Mouse (Mus musculus) embryonic facial prominence, embryonic 14.5 days (tissue): ENCODE results near the gene Mta1. TPM values are rescaled to one million over a fixed set of nuclear protein-coding genes. Genes with fewer than 3 reads are reported as not detected.

Experiments
- ATAC-seq: fragments of 200-750 bp; cut with Nextera tagmentation; 2 replicates; pipeline ENCODE4 v1.8.0; 2017; ENCODE audit warnings: low read depth, moderate number of reproducible peaks, moderate TSS enrichment
- DNase-seq: peaks from one replicate; pipeline ENCODE4 v3.0.0-alpha.2; 2015; ENCODE audit warnings: low spot score
- H3K27ac ChIP-seq: fragments of 300-500 bp; sonication (generic); replicated peaks from 2 replicates; pipeline ENCODE4 v1.5.1; 2014; ENCODE audit warnings: low read depth, mild to moderate bottlenecking, low read length, moderate library complexity
- H3K27me3 ChIP-seq: fragments of 300-500 bp; sonication (generic); replicated peaks from 2 replicates; pipeline ENCODE4 v1.6.1; 2014; ENCODE audit warnings: low read length; ENCODE audit not compliant: control insufficient read depth, insufficient read depth
- H3K36me3 ChIP-seq: fragments of 300-500 bp; sonication (generic); 2 replicates; pipeline ENCODE4 v1.6.1; 2014; ENCODE audit warnings: low read length, mixed read lengths; ENCODE audit not compliant: control insufficient read depth, insufficient read depth
- H3K4me1 ChIP-seq: fragments of 300-500 bp; sonication (generic); 2 replicates; pipeline ENCODE4 v1.6.1; 2014; ENCODE audit warnings: antibody characterized with exemption, low read length; ENCODE audit not compliant: control insufficient read depth, insufficient read depth
- H3K4me2 ChIP-seq: fragments of 300-500 bp; sonication (generic); 2 replicates; pipeline ENCODE4 v1.6.1; 2014; ENCODE audit warnings: low read depth, mild to moderate bottlenecking, low read length, moderate library complexity, mixed read lengths
- H3K4me3 ChIP-seq: fragments of 300-500 bp; sonication (generic); 2 replicates; pipeline ENCODE4 v1.5.1; 2014; ENCODE audit warnings: low read depth, mild to moderate bottlenecking, low read length
- H3K9ac ChIP-seq: fragments of 300-500 bp; sonication (generic); 2 replicates; pipeline ENCODE4 v1.6.1; 2014; ENCODE audit warnings: low read depth, mild to moderate bottlenecking, low read length, moderate library complexity, mixed read lengths
- H3K9me3 ChIP-seq: fragments of 300-500 bp; sonication (generic); 2 replicates; pipeline ENCODE4 v1.6.1; 2016; ENCODE audit warnings: low read length; ENCODE audit not compliant: control insufficient read depth
- WGBS: fragments of 180-500 bp; shearing (Covaris S2); extraction: QIAGEN DNeasy Blood & Tissue Kit; methylation state at CpG from one replicate; pipeline ENCODE4 v1.1.7; 2014; 5-methylcytosine and 5-hydroxymethylcytosine counted together
- polyA plus RNA-seq: library from polyadenylated mRNA; unstranded; fragments of >200 nt; fragmentation: Nextera tagmentation; extraction: Ambion mirVana; gene quantifications from 2 replicates; pipeline ENCODE4 v1.2.1, GENCODE M21; 2014

Gene Mta1
- 19.8 and 21.3 TPM in 2 replicates for polyA plus RNA-seq

DNA sequence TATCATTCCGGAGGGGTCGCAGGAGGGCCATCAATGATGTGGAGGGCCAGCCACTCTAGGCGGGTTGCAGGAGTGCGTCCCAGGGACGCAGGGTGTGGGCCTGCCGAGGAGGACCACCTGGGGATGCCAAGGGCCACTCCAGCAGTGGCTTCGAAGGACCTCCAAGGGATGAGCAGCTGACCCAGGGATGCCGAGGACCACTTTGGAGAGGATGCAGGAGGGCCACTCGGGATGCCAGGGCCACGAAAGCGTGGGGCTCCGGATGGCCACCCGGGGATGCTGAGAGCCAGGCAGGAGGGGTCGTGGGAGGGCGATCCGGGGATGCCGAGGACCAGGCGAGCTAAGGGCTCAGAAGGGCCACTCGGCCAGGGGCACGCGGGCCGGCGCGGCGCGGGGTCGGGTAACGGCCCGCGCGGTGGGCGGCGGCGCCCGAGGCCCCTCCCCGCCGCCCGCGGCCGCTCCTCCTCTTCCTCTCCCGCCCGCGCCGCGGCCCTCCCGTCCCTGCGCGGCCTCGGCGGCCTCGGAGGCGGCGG lies at the start of gene Mta1:
Mta1 (plus strand) TSS at position 530 of the 533 bp plus-strand sequence.
- ATAC-seq (peak; percentile 68), DNase-seq (peak; percentile 81)
- H3K4me1 ChIP-seq, result peaks cover 12% of the 10 kb centered on the region
- WGBS, result 3% methylated on average over 14 of the region's 53 CpGs
- peaks cover under 1% of the 10 kb centered on the region; the same call in 1 of the 2 replicates for H3K36me3 ChIP-seq
- peak within 1 kb of the TSS; percentile 98 for H3K9ac ChIP-seq
- peak within 1 kb of the TSS; percentile 90 for H3K4me3 ChIP-seq
- H3K9me3 ChIP-seq, result no peaks in the 10 kb centered on the region
- H3K4me2 ChIP-seq, result peak within 1 kb of the TSS; percentile 84
- no peaks in the 10 kb centered on the region for H3K27me3 ChIP-seq
- H3K27ac ChIP-seq, result peak within 1 kb of the TSS; percentile 88

DNA sequence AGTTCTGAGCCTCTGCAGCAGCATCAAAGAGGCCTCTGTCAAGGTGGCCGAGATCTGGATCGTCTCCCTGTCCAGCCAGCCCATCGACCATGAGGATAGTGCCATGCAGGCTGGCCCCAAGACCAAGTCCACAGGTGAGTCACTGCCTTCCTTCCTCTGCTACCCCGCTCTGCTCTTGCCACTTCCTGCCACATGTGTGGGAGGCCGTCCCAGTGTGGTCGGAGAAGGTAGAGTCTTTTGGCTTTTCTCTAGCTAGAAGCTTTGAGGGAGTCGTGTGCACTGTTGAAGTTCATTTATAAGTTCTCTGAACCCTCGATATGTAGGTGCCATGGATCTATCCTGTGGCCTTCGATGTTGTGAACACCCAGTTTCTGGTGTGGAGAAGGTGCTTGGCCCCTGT lies 48.2 kb upstream of the Mta1 start:
- Histone ChIP-seq H3K9ac (no peak overlapping the region), H3K9me3 (no peaks in the 10 kb centered on the region), H3K4me3 (no peak overlapping the region), H3K27me3 (no peaks in the 10 kb centered on the region), H3K27ac (no peak overlapping the region), H3K36me3 (peaks cover 70% of the 10 kb centered on the region), H3K4me1 (peaks cover 10% of the 10 kb centered on the region; the same call in 1 of the 2 replicates), H3K4me2 (no peak overlapping the region)
- DNase-seq (no peak), ATAC-seq (no peak)
- WGBS, result 98% methylated on average over 9 of the region's 9 CpGs

DNA sequence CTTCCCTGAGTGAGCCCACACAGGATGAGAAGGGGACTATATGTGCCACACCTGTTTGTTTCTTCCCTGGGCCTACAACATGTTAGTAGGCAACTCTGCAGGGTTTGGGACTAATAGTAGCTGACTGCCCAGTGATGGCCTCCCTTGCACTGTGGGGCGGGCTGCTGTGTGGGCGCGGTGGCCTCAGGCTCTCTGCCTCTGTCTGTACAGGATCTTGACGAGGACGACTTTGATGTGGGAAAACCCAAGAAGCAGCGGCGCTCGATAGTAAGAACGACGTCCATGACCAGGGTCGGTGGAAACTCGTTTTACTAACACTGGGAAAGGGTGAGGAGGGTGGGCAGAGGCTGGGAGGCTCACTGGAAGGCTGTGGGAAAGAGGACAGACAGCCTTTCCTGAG lies 47.4 kb upstream of the Mta1 start:
- DNase-seq, result no peak
- 76% methylated on average over 12 of the region's 12 CpGs for WGBS
- ATAC-seq, result no peak

DNA sequence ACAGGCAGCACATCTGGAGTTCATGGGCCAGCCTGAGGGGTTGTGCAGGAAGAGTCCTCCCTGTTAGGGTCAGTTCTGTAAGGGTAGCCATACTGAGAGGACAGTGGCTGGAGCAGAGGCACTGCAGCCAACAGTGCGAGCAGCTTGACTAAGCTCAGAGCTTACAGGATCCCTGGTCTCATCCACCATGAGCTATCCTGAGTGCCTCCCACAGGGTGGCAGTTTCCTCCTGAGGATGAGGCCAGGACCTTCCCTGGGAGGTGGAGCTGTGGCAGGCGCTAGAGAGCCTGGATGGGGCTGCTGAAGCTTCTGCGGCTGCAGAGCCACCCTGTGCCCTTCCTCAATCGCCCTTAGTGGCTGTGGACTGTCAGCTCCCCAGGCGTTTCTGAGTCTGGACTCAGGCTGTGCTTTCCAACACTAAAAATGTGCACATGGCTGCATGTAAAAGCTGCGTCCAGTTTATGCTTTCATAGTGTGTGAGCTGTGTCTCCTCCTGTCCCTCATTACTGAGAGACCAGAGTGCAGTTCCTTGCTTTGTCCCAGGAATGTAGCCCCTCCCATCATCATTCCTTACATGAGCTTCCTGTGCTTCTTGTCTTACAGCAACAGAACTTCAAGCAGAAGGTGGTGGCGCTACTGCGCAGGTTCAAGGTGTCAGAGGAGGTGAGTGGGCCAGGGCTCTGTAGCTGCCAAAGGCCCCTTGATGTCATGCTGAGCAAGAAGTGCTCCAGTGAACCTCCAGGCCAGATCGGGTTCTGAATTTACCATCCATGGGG lies 46.3 kb upstream of the Mta1 start:
- H3K4me2 ChIP-seq, result no peak overlapping the region
- 33% methylated on average over 8 of the region's 9 CpGs for WGBS
- H3K4me1 ChIP-seq, result peaks cover 10% of the 10 kb centered on the region; the same call in 1 of the 2 replicates
- H3K9me3 ChIP-seq, result no peaks in the 10 kb centered on the region
- peak overlapping the region; percentile 52; the same call in 1 of the 2 replicates for H3K27ac ChIP-seq
- peak overlapping the region; percentile 30; the same call in 1 of the 2 replicates for H3K9ac ChIP-seq
- H3K36me3 ChIP-seq, result peaks cover 60% of the 10 kb centered on the region
- H3K27me3 ChIP-seq, result no peaks in the 10 kb centered on the region
- ATAC-seq (peak; percentile 37; the same call in 1 of the 2 replicates), DNase-seq (peak; percentile 61)
- no peak overlapping the region for H3K4me3 ChIP-seq

More for the DNA sequence above, 47.4 kb upstream of the Mta1 start:
- H3K4me3 ChIP-seq, result no peak overlapping the region
- peaks cover 10% of the 10 kb centered on the region; the same call in 1 of the 2 replicates for H3K4me1 ChIP-seq
- no peaks in the 10 kb centered on the region for H3K9me3 ChIP-seq
- H3K27ac ChIP-seq, result no peak overlapping the region
- no peaks in the 10 kb centered on the region for H3K27me3 ChIP-seq
- H3K4me2 ChIP-seq, result no peak overlapping the region
- H3K36me3 ChIP-seq, result peaks cover 68% of the 10 kb centered on the region
- no peak overlapping the region for H3K9ac ChIP-seq

DNA sequence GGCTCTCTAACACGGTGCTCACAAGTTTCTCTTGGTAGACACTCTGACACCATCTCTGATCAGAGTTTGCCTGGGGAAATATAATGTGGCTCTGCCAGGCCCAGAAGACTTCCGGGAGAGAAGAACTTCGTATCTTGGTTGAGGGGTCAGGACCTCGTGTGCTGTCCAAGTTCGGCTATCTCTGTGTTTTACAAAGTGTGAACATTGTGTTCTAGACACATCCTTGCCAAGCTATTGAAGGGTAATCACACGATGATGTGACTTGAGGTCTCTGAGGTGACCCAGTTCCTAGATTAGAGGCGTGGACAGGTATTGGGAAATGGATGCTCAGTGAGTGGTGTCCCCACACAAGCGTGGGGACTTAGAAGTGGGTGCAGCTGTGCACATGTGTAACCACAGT lies 42.0 kb upstream of the Mta1 start:
- 90% methylated on average over 8 of the region's 8 CpGs for WGBS
- Histone ChIP-seq H3K4me3 (no peak overlapping the region), H3K27ac (no peak overlapping the region), H3K27me3 (no peaks in the 10 kb centered on the region), H3K4me2 (no peak overlapping the region), H3K9ac (no peak overlapping the region), H3K36me3 (peaks cover 77% of the 10 kb centered on the region), H3K9me3 (no peaks in the 10 kb centered on the region), H3K4me1 (peaks cover 8% of the 10 kb centered on the region; the same call in 1 of the 2 replicates)
- no peak for ATAC-seq
- DNase-seq, result no peak

DNA sequence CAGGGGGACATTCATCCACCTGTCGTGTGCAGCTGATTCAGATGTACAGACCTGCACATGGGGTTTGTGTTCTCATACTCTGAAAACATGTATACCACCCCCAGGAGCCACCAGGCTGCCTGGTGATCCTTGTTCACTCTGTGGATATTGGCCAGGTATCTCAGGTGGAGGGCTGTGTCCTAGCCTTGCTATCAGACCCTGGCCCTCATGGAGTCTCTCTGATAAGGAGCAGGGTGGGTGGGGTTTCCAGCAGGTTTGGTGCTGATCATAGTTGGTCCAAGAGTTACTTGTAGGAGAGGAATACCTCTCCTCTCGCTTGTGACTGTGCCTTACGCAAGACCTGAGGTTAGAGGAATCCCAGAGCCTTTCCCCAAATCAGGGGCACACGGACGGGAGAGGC lies 37.9 kb upstream of the Mta1 start:
- ATAC-seq, result no peak
- WGBS, result 91% methylated on average over 5 of the region's 5 CpGs
- H3K27ac ChIP-seq, result no peak overlapping the region

DNA sequence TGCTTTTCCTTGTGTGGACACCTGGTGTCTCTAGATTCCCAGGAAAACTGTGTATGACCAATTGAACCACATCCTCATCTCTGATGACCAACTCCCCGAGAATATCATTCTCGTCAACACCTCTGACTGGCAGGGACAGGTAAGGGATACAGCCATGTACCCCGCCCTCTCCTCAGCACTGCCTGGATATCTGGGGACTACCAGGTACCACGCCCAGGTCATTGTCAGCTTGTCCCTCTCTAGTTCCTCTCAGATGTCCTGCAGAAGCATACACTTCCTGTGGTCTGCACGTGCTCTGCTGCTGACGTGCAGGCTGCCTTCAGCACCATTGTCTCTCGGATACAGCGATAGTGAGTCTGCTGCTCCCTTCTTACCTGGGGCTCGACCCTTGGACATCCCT lies 36.5 kb upstream of the Mta1 start:
- DNase-seq (no peak), ATAC-seq (no peak)
- H3K4me1 ChIP-seq, result no peaks in the 10 kb centered on the region
- no peak overlapping the region for H3K9ac ChIP-seq
- 84% methylated on average over 9 of the region's 9 CpGs for WGBS
- H3K27ac ChIP-seq, result no peak overlapping the region
- no peak overlapping the region for H3K4me3 ChIP-seq
- H3K9me3 ChIP-seq, result no peaks in the 10 kb centered on the region
- peaks cover 73% of the 10 kb centered on the region for H3K36me3 ChIP-seq
- no peak overlapping the region for H3K4me2 ChIP-seq
- H3K27me3 ChIP-seq, result no peaks in the 10 kb centered on the region

More for the DNA sequence above, 37.9 kb upstream of the Mta1 start:
- H3K9ac ChIP-seq, result no peak overlapping the region
- no peaks in the 10 kb centered on the region for H3K9me3 ChIP-seq
- no peaks in the 10 kb centered on the region for H3K27me3 ChIP-seq
- H3K4me1 ChIP-seq, result no peaks in the 10 kb centered on the region
- no peak overlapping the region for H3K4me2 ChIP-seq
- peaks cover 69% of the 10 kb centered on the region for H3K36me3 ChIP-seq
- no peak for DNase-seq
- no peak overlapping the region for H3K4me3 ChIP-seq

DNA sequence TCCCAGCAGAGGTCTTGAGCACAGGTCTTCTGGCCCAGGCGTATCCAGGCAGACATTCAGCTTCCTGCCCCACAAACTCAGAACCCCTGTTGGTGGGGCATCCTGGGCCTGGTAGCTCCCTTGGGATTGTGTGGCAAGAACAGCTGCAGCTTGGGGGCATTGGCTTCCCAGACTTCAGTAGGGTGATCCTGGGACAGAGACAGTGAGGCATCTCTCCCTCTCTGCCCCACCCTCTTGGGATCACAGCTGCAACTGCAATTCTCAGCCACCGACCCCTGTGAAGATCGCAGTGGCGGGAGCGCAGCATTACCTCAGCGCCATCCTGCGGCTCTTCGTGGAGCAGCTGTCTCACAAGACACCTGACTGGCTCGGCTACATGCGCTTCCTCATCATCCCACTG lies 35.9 kb upstream of the Mta1 start:
- H3K27me3 ChIP-seq, result no peaks in the 10 kb centered on the region
- whole genome bisulfite sequencing, result 83% methylated on average over 10 of the region's 10 CpGs
- H3K9me3 ChIP-seq, result no peaks in the 10 kb centered on the region
- H3K4me2 ChIP-seq, result no peak overlapping the region
- peaks cover 72% of the 10 kb centered on the region for H3K36me3 ChIP-seq
- no peak overlapping the region for H3K9ac ChIP-seq
- ATAC-seq, result no peak
- DNase-seq, result no peak
- no peaks in the 10 kb centered on the region for H3K4me1 ChIP-seq
- H3K27ac ChIP-seq, result no peak overlapping the region
- no peak overlapping the region for H3K4me3 ChIP-seq
